Comparison of ENCODE assay signal across 14 mouse cellular contexts in the genomic region with DNA sequence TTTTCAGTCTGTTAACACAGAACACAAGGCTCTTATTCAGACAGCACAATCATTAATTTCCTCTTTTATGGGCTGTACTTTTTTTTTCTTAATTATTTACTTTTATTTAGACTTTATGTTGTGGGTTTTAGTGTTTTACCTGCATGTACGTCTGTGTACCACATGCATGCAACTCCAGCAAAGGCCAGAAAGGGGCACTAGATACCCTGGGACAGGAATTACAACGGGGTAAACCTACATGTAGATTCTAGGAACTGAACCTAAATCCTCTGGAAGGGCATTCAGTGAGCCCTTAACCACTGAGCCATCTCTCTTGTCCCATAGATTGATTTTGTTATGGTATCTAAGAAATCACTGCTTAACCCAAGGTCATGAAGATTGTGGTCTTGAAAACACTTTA. TPM values are rescaled to one million over a fixed set of nuclear protein-coding genes. Genes with fewer than 3 reads are reported as not detected.
DNase-seq lines count a peak whose midpoint lies in the region; ATAC-seq and TF ChIP-seq lines count a peak whose summit lies in the region.
"Had no signal": no experiment of that assay in that cellular context is flagged by ENCODE, and none has a peak within 500 bp of the region (broad histone marks: within the 10 kb centered on the region; RNA-seq: fewer than 3 reads in every experiment).

No protein-coding gene starts in this region.

- H3K9me3 ChIP-seq in embryonic facial prominence, embryonic 11.5 days (replicated peaks; ENCODE audit: control insufficient read depth, low read length) = no peaks in the 10 kb centered on the region
- no peaks in the 10 kb centered on the region for H3K9me3 ChIP-seq in embryonic facial prominence, embryonic 10.5 days
- no peaks in the 10 kb centered on the region for H3K9me3 ChIP-seq in CH12.LX (replicated peaks; ENCODE audit: low read length)
- H3K9me3 ChIP-seq: embryonic facial prominence, embryonic 15.5 days; liver, embryonic 15.5 days; stomach, embryonic 15.5 days had no signal

- H3K79me2 ChIP-seq in CH12.LX (replicated peaks; ENCODE audit: control insufficient read depth, extremely low read depth, insufficient read depth, poor library complexity, severe bottlenecking) = peaks cover 21% of the 10 kb centered on the region

- H3K4me2 ChIP-seq in embryonic facial prominence, embryonic 11.5 days (ENCODE audit: low read depth, low read length) = no peak overlapping the region
- H3K4me2 ChIP-seq in CH12.LX (ENCODE audit: insufficient read depth, low read depth, poor library complexity, severe bottlenecking) = no peak overlapping the region
- H3K4me2 ChIP-seq: embryonic facial prominence, embryonic 15.5 days; liver, embryonic 15.5 days; stomach, embryonic 15.5 days had no signal

- WGBS in embryonic facial prominence, embryonic 11.5 days = 62% methylated on average over 2 of the region's 2 CpGs
- 70% methylated on average over 2 of the region's 2 CpGs for WGBS in embryonic facial prominence, embryonic 10.5 days

- peak; percentile 69 for TF ChIP-seq CTCF in layer of hippocampus, adult 2 months (conservative IDR thresholded peaks at IDR 0.05)
- TF ChIP-seq CTCF in CH12.LX (conservative IDR thresholded peaks at IDR 0.05 in 1 of 2, IDR thresholded peaks at IDR 0.05 in 1 of 2; ENCODE audit: low read depth in 2 of 2, low read length in 2 of 2) = peak; percentile 14 to 54; a peak in 2 of 4 replicates

- no peak overlapping the region for H3K27ac ChIP-seq in embryonic facial prominence, embryonic 11.5 days (replicated peaks; ENCODE audit: low read depth, low read length)
- no peak overlapping the region for H3K27ac ChIP-seq in embryonic facial prominence, embryonic 10.5 days (replicated peaks)
- no peak overlapping the region for H3K27ac ChIP-seq in layer of hippocampus, adult 2 months
- no peak overlapping the region for H3K27ac ChIP-seq in CH12.LX (ENCODE audit: insufficient read depth, low read depth)
- H3K27ac ChIP-seq: embryonic facial prominence, embryonic 15.5 days; liver, embryonic 15.5 days; stomach, embryonic 15.5 days had no signal

- no peaks in the 10 kb centered on the region for H3K4me1 ChIP-seq in embryonic facial prominence, embryonic 11.5 days (ENCODE audit: control insufficient read depth, insufficient read depth, low read length)
- H3K4me1 ChIP-seq in embryonic facial prominence, embryonic 10.5 days = no peaks in the 10 kb centered on the region
- H3K4me1 ChIP-seq in CH12.LX (ENCODE audit: control insufficient read depth in 1 of 2, insufficient read depth in 2 of 2) = 0 out of 4 replicates have a peak, but pooled peaks cover 0 to 1% of the 10 kb centered on the region in 2 experiments
- H3K4me1 ChIP-seq: embryonic facial prominence, embryonic 15.5 days; liver, embryonic 15.5 days; stomach, embryonic 15.5 days had no signal

- no peak for ATAC-seq in embryonic facial prominence, embryonic 11.5 days (replicated peaks; ENCODE audit: insufficient number of reproducible peaks, low FRiP score, low TSS enrichment, low read depth)
- ATAC-seq in CD4-positive, CD25-positive, alpha-beta regulatory T cell, adult 4 months = no peak

- peak; percentile 33 for DNase-seq in embryonic facial prominence, embryonic 11.5 days (ENCODE audit: low spot score)
- no peak for DNase-seq in embryonic facial prominence, embryonic 10.5 days (ENCODE audit: low spot score)
- DNase-seq in layer of hippocampus, adult 2 months (ENCODE audit: low spot score in 2 of 2) = no peak
- no peak for DNase-seq in layer of hippocampus, postnatal 25 days (ENCODE audit: extremely low spot score in 1 of 2, low spot score in 1 of 2)
- DNase-seq in CH12.LX (ENCODE audit: extremely low read depth) = no peak
- peak; percentile 65 for DNase-seq in cerebellum, postnatal 10 days
- DNase-seq in adrenal gland, adult 2 months = no peak
- DNase-seq: adrenal gland, postnatal 10 days; heart, postnatal 10 days; layer of hippocampus, adult 9-11 months had no signal

- H3K36me3 ChIP-seq in embryonic facial prominence, embryonic 11.5 days (replicated peaks; ENCODE audit: control insufficient read depth, insufficient read depth, low read depth, low read length) = no peaks in the 10 kb centered on the region
- peaks cover 50% of the 10 kb centered on the region for H3K36me3 ChIP-seq in embryonic facial prominence, embryonic 10.5 days (replicated peaks)
- H3K36me3 ChIP-seq in CH12.LX (replicated peaks in 1 of 2; ENCODE audit: control insufficient read depth in 1 of 2, insufficient read depth in 1 of 2, low read length in 1 of 2) = peaks cover 30 to 85% of the 10 kb centered on the region in 2 experiments

- in situ Hi-C loops in CH12.LX (cut with MboI; ENCODE audit: low pct_ligation_motif_present, low pct_unique_long_range_greater_than_20kb, low sequenced_read_pairs) = no loop called here

- dilution Hi-C loops in CH12.LX (cut with MboI; ENCODE audit: extremely low pct_ligation_motif_present, extremely low pct_unique_long_range_greater_than_20kb, low sequenced_read_pairs) = no loop called here

- no peak for TF ChIP-seq POLR2A in CH12.LX (IDR thresholded peaks at IDR 0.05; ENCODE audit: low read depth, low read length)

- H3K9ac ChIP-seq in embryonic facial prominence, embryonic 11.5 days (replicated peaks; ENCODE audit: low read length) = no peak overlapping the region
- no peak overlapping the region for H3K9ac ChIP-seq in CH12.LX (ENCODE audit: insufficient read depth, low read depth)
- H3K9ac ChIP-seq: embryonic facial prominence, embryonic 15.5 days; liver, embryonic 15.5 days; stomach, embryonic 15.5 days had no signal

- peak; percentile 47 for TF ChIP-seq RAD21 in CH12.LX (IDR thresholded peaks at IDR 0.05; ENCODE audit: low read depth, low read length)

- H3K27me3 ChIP-seq in embryonic facial prominence, embryonic 11.5 days (ENCODE audit: control insufficient read depth, insufficient read depth, low read length) = no peaks in the 10 kb centered on the region
- H3K27me3 ChIP-seq in embryonic facial prominence, embryonic 10.5 days (replicated peaks; ENCODE audit: low read depth, poor library complexity, severe bottlenecking) = no peaks in the 10 kb centered on the region
- H3K27me3 ChIP-seq in CH12.LX (replicated peaks) = no peaks in the 10 kb centered on the region
- H3K27me3 ChIP-seq: embryonic facial prominence, embryonic 15.5 days; liver, embryonic 15.5 days; stomach, embryonic 15.5 days had no signal

- no peak for TF ChIP-seq EP300 in CH12.LX (IDR thresholded peaks at IDR 0.05; ENCODE audit: low read length)

- H3K4me3 ChIP-seq in embryonic facial prominence, embryonic 11.5 days (ENCODE audit: low read depth, low read length) = no peak overlapping the region
- no peak overlapping the region for H3K4me3 ChIP-seq in embryonic facial prominence, embryonic 10.5 days
- no peak overlapping the region for H3K4me3 ChIP-seq in layer of hippocampus, adult 2 months
- H3K4me3 ChIP-seq in CH12.LX (replicated peaks in 1 of 3; ENCODE audit: low read depth in 2 of 3, low read length in 2 of 3, poor library complexity in 1 of 3) = no peak overlapping the region
- H3K4me3 ChIP-seq: embryonic facial prominence, embryonic 15.5 days; liver, embryonic 15.5 days; stomach, embryonic 15.5 days had no signal

TF ChIP-seq in CH12.LX, 34 proteins besides CTCF, POLR2A, EP300 and RAD21:
- no peak for TF ChIP-seq UBTF (IDR thresholded peaks at IDR 0.05; ENCODE audit: low read depth, low read length)
- TF ChIP-seq ELF1 (IDR thresholded peaks at IDR 0.05; ENCODE audit: low read depth, low read length) = no peak
- TF ChIP-seq SMC3 (IDR thresholded peaks at IDR 0.05; ENCODE audit: low read depth, low read length) = peak; percentile 36
- no peak for TF ChIP-seq NELFE (IDR thresholded peaks at IDR 0.05; ENCODE audit: low read depth, low read length)

RNA-seq across cellular contexts. Expression of a gene that starts 15.4 kb away (rescaled TPM):
- 52.7 and 56.6 TPM in 2 replicates for polyA plus RNA-seq in embryonic facial prominence, embryonic 11.5 days (2014; fragmentation: Nextera tagmentation; extraction: Ambion mirVana)
- polyA plus RNA-seq in embryonic facial prominence, embryonic 10.5 days (2016; fragmentation: Nextera tagmentation; extraction: Ambion mirVana) = 57.9 and 58.3 TPM in 2 replicates
- 10 to 100 TPM; 20.8 to 21.3 TPM for total RNA-seq in layer of hippocampus, adult 2 months (2021)
- total RNA-seq in layer of hippocampus, postnatal 25 days (2021) = 10 to 100 TPM; 20.1 to 21.9 TPM
- total RNA-seq in CH12.LX (2012; rRNA removed) (71.7 and 99.7 TPM in 2 replicates), CH12.LX (2014; rRNA removed) (69.8 and 78.0 TPM in 2 replicates)
- 112 and 127 TPM in 2 replicates for polyA plus RNA-seq in CH12.LX (2012; ENCODE audit: insufficient read length, low read depth)
- total RNA-seq in adrenal gland, adult 2 months (2021) = 10 to 100 TPM; 21.1 to 24.8 TPM
- polyA plus RNA-seq in adrenal gland, adult 2 months (2012; rRNA removed) = 4.1 and 7.2 TPM in 2 replicates
- 10 to 100 TPM; 34.6 to 46.3 TPM for polyA plus RNA-seq in CD4-positive, CD25-positive, alpha-beta regulatory T cell, adult 4 months (2017; shearing (Covaris generic))

RNA-seq across cellular contexts. Expression of a gene that starts 27.4 kb away (rescaled TPM):
- 2.6 and 4.7 TPM in 2 replicates for polyA plus RNA-seq in embryonic facial prominence, embryonic 11.5 days (2014; fragmentation: Nextera tagmentation; extraction: Ambion mirVana)
- 1.4 and 2.4 TPM in 2 replicates for polyA plus RNA-seq in embryonic facial prominence, embryonic 10.5 days (2016; fragmentation: Nextera tagmentation; extraction: Ambion mirVana)
- total RNA-seq in layer of hippocampus, adult 2 months (2021) = under 1 TPM; 0.20 to 0.33 TPM
- total RNA-seq in layer of hippocampus, postnatal 25 days (2021) = under 1 TPM; 0.42 to 0.45 TPM
- total RNA-seq in CH12.LX (2012; rRNA removed) = 0.04 TPM in 1 of 2 replicates, not detected in the other
- not detected in 2 replicates for total RNA-seq in CH12.LX (2014; rRNA removed)
- polyA plus RNA-seq in CH12.LX (2012; ENCODE audit: insufficient read length, low read depth) = not detected in 2 replicates
- total RNA-seq in adrenal gland, adult 2 months (2021) = not detected
- polyA plus RNA-seq in adrenal gland, adult 2 months (2012; rRNA removed) = not detected in 2 replicates
- polyA plus RNA-seq in CD4-positive, CD25-positive, alpha-beta regulatory T cell, adult 4 months (2017; shearing (Covaris generic)) = not detected
- total RNA-seq: heart, postnatal 10 days had no signal

Comparison
In these comparisons a context has a peak if more than half of its experiments do, and no peak if none do; other contexts are left out.
1. DNase-seq: peak in embryonic facial prominence, embryonic 11.5 days (single experiment) and cerebellum, postnatal 10 days (2 of 2); none in embryonic facial prominence, embryonic 10.5 days (single experiment), layer of hippocampus, adult 2 months (0 of 2), layer of hippocampus, postnatal 25 days (0 of 2), CH12.LX (single experiment) and adrenal gland, adult 2 months (single experiment).